Mouse (Mus musculus) MEL (cell line): Measurements from ENCODE around the gene Slc15a1.

Source experiments
- CTCF ChIP-seq, 3 experiments: IDR thresholded peaks in 2 of 3; conservative IDR thresholded peaks in 1 of 3; 2 replicates each; pipeline ENCODE4 v1.5.1; 2011 to 2012; ENCODE audit warnings: low read length in 3 of 3, low read depth in 2 of 3, mild to moderate bottlenecking in 2 of 3, improper control_type of control experiment in 1 of 3, inconsistent platforms in 1 of 3, mixed read lengths in 1 of 3, moderate library complexity in 1 of 3; ENCODE audit not compliant: control insufficient read depth in 1 of 3, insufficient read depth in 1 of 3, poor library complexity in 1 of 3, severe bottlenecking in 1 of 3
- E2F4 ChIP-seq: IDR thresholded peaks from 2 replicates; pipeline ENCODE4 v1.6.1; 2011; ENCODE audit warnings: low read depth, low read length, improper control_type of control experiment, borderline replicate concordance
- GATA1 ChIP-seq: IDR thresholded peaks from 2 replicates; pipeline ENCODE4 v1.6.1; 2011; ENCODE audit warnings: low read depth, low read length, improper control_type of control experiment
- HCFC1 ChIP-seq: IDR thresholded peaks from 2 replicates; pipeline ENCODE4 v1.6.1; 2012; ENCODE audit warnings: low read depth, mild to moderate bottlenecking, inconsistent platforms, low read length, improper control_type of control experiment, moderate library complexity
- NRF1 ChIP-seq: IDR thresholded peaks from 2 replicates; pipeline ENCODE4 v1.6.1; 2014; ENCODE audit warnings: low read depth, mild to moderate bottlenecking, inconsistent platforms, low read length, improper control_type of control experiment, moderate library complexity; ENCODE audit not compliant: poor library complexity, insufficient read depth, severe bottlenecking
- POLR2A ChIP-seq, 2 experiments: IDR thresholded peaks; 2 replicates each; pipeline ENCODE4 v1.6.1; 2011 to 2012; ENCODE audit warnings: low read length in 2 of 2, mild to moderate bottlenecking in 2 of 2, control low read depth in 1 of 2, improper control_type of control experiment in 1 of 2, low read depth in 1 of 2, moderate library complexity in 1 of 2; ENCODE audit not compliant: control insufficient read depth in 1 of 2, insufficient read depth in 1 of 2, poor library complexity in 1 of 2
- TAL1 ChIP-seq: IDR thresholded peaks from 2 replicates; pipeline ENCODE4 v1.6.1; 2012; ENCODE audit warnings: mild to moderate bottlenecking, inconsistent platforms, low read length, moderate library complexity, mixed read lengths
- USF1 ChIP-seq: IDR thresholded peaks from 2 replicates; pipeline ENCODE4 v1.6.1; 2014; ENCODE audit warnings: low read depth, mild to moderate bottlenecking, inconsistent platforms, low read length, improper control_type of control experiment, moderate library complexity
- ZNF384 ChIP-seq: IDR thresholded peaks from 2 replicates; pipeline ENCODE4 v1.6.1; 2012; ENCODE audit warnings: low read depth, mild to moderate bottlenecking, inconsistent platforms, low read length, improper control_type of control experiment

- TF ChIP-seq CTCF (IDR thresholded peaks at IDR 0.05 in 2 of 3, conservative IDR thresholded peaks at IDR 0.05 in 1 of 3; ENCODE audit: control insufficient read depth in 1 of 3, insufficient read depth in 1 of 3, low read depth in 2 of 3, low read length in 3 of 3, poor library complexity in 1 of 3, severe bottlenecking in 1 of 3): no peak
- no peak for TF ChIP-seq ZNF384
- no peak for TF ChIP-seq HCFC1
- TF ChIP-seq USF1: no peak
- no peak for TF ChIP-seq NRF1
- no peak for TF ChIP-seq TAL1
- TF ChIP-seq GATA1: 0 out of 2 replicates have a peak, but pooled peaks have one; percentile 8
- no peak for TF ChIP-seq POLR2A (IDR thresholded peaks at IDR 0.05; ENCODE audit: control insufficient read depth in 1 of 2, insufficient read depth in 1 of 2, low read depth in 1 of 2, low read length in 2 of 2, poor library complexity in 1 of 2)
- TF ChIP-seq E2F4: no peak
Observed at GRCm38 (mm10) chr14:121435794-121436193, 69.3 kb downstream of the Slc15a1 start.
